Mouse (Mus musculus) liver, adult 2 months (tissue): ENCODE measurements around the gene Kng2.
"Not testable (repeated sequence)": the region's sequence is repeated elsewhere in the genome, so short reads cannot be mapped to it uniquely, and the experiment has no call there.

Experiments used
- CTCF ChIP-seq: fragments of 200-500 bp; IDR thresholded peaks from 2 replicates; pipeline ENCODE4 v1.5.1; 2011; ENCODE audit warnings: low read depth, low read length, control low read depth
- POLR2A ChIP-seq: fragments of 200-500 bp; IDR thresholded peaks from 2 replicates; pipeline ENCODE4 v1.6.1; 2011; ENCODE audit warnings: low read length, control low read depth; ENCODE audit not compliant: insufficient read depth; ENCODE audit errors: extremely low read depth

GRCm38 (mm10) chr16:23077516-23077915 lies 48.2 kb upstream of the Kng2 start:
- TF ChIP-seq CTCF, POLR2A: not testable (repeated sequence)
